In genomic region chr1:78593927-78594641, GRCm38 (mm10) we compare ENCODE assay signal across 16 mouse cellular contexts.
A peak's percentile ranks its signal among the peaks of the same experiment; 100 is the strongest.
DNase-seq lines count a peak whose midpoint lies in the region; ATAC-seq and TF ChIP-seq lines count a peak whose summit lies in the region.
"Had no signal": no experiment of that assay in that cellular context is flagged by ENCODE, and none has a peak within 500 bp of the region (broad histone marks: within the 10 kb centered on the region; RNA-seq: fewer than 3 reads in every experiment).

No protein-coding gene starts in this region.

- DNase-seq in cerebellum, adult 9-11 months, result peak; percentile 20
- no peak for DNase-seq in cerebellum, postnatal 4 days (ENCODE audit: low spot score in 2 of 2)
- peak; percentile 53 for DNase-seq in right cerebral cortex, adult 18-20 months
- no peak for DNase-seq in right cerebral cortex, postnatal 14 days
- peak in 1 of 2 experiments; percentile 40 for DNase-seq in left cerebral cortex, adult 2 months (ENCODE audit: extremely low spot score in 1 of 2, low spot score in 2 of 2)
- DNase-seq in kidney, adult 9 months, result no peak
- no peak for DNase-seq in urinary bladder, postnatal 36 days (ENCODE audit: low spot score in 2 of 2)
- DNase-seq: adrenal gland, postnatal 25 days; cerebellum, adult 9-10 months; heart, adult 18-20 months; thymus, postnatal 14 days had no signal

- intact Hi-C loops in left cerebral cortex, adult 2 months (cut with DNase I), result loop anchor here (2.0 kb wide), 2 partner anchors 57 to 63 kb away; partner anchors contain the start of gene Acsl3

- no peak overlapping the region for H3K9ac ChIP-seq in intestine, postnatal 0 days (ENCODE audit: low read depth, low read length)
- H3K9ac ChIP-seq: kidney, embryonic 15.5 days; limb, embryonic 15.5 days; neural tube, embryonic 13.5 days had no signal

- H3K27ac ChIP-seq in left cerebral cortex, adult 2 months, result peak overlapping the region; percentile 38; the same call in 1 of the 2 replicates
- no peak overlapping the region for H3K27ac ChIP-seq in intestine, postnatal 0 days (ENCODE audit: low read depth, low read length)
- H3K27ac ChIP-seq: hindbrain, embryonic 10.5 days; kidney, embryonic 15.5 days; limb, embryonic 15.5 days; neural tube, embryonic 13.5 days had no signal

- 81% methylated on average over 14 of the region's 14 CpGs for whole genome bisulfite sequencing in intestine, postnatal 0 days

- no peaks in the 10 kb centered on the region for H3K27me3 ChIP-seq in intestine, postnatal 0 days (replicated peaks; ENCODE audit: control insufficient read depth, insufficient read depth, low read length)
- H3K27me3 ChIP-seq: kidney, embryonic 15.5 days; limb, embryonic 15.5 days; neural tube, embryonic 13.5 days had no signal

- no peaks in the 10 kb centered on the region for H3K4me1 ChIP-seq in intestine, postnatal 0 days (replicated peaks; ENCODE audit: control insufficient read depth, insufficient read depth, low read length)
- H3K4me1 ChIP-seq: limb, embryonic 15.5 days; neural tube, embryonic 13.5 days had no signal

- H3K4me3 ChIP-seq in left cerebral cortex, adult 2 months, result no peak overlapping the region
- no peak overlapping the region for H3K4me3 ChIP-seq in intestine, postnatal 0 days (ENCODE audit: low read depth, low read length)
- H3K4me3 ChIP-seq: hindbrain, embryonic 10.5 days; kidney, embryonic 15.5 days; limb, embryonic 15.5 days; neural tube, embryonic 13.5 days had no signal

- ATAC-seq in intestine, postnatal 0 days, result no peak

- no peaks in the 10 kb centered on the region for H3K9me3 ChIP-seq in intestine, postnatal 0 days (ENCODE audit: control insufficient read depth)
- H3K9me3 ChIP-seq: hindbrain, embryonic 10.5 days; kidney, embryonic 15.5 days; limb, embryonic 15.5 days; neural tube, embryonic 13.5 days had no signal

- no peaks in the 10 kb centered on the region for H3K36me3 ChIP-seq in intestine, postnatal 0 days (ENCODE audit: control insufficient read depth, insufficient read depth)
- H3K36me3 ChIP-seq: hindbrain, embryonic 10.5 days; kidney, embryonic 15.5 days; limb, embryonic 15.5 days; neural tube, embryonic 13.5 days had no signal

- H3K4me2 ChIP-seq in intestine, postnatal 0 days (replicated peaks; ENCODE audit: low read depth), result no peak overlapping the region
- H3K4me2 ChIP-seq: kidney, embryonic 15.5 days; limb, embryonic 15.5 days; neural tube, embryonic 13.5 days had no signal

- no peak for TF ChIP-seq CTCF in left cerebral cortex, adult 2 months (IDR thresholded peaks at IDR 0.05)
- TF ChIP-seq CTCF in intestine, postnatal 0 days (IDR thresholded peaks at IDR 0.05; ENCODE audit: low read depth), result no peak

Comparison
In these comparisons a context has a peak if more than half of its experiments do, and no peak if none do; other contexts are left out.
1. DNase-seq: peak in cerebellum, adult 9-11 months (single experiment) and right cerebral cortex, adult 18-20 months (single experiment); none in cerebellum, postnatal 4 days (0 of 2), right cerebral cortex, postnatal 14 days (single experiment), kidney, adult 9 months (single experiment) and urinary bladder, postnatal 36 days (0 of 2).